Mouse (Mus musculus) erythroblast, embryonic 14.5 days (primary cell): ENCODE results near the gene Ubxn1. TPM values are rescaled to one million over a fixed set of nuclear protein-coding genes. Genes with fewer than 3 reads are reported as not detected.

ENCODE experiments used
- H3K27me3 ChIP-seq: 2 replicates; pipeline ENCODE4 v1.6.1; 2012; ENCODE audit warnings: inconsistent platforms; ENCODE audit not compliant: control insufficient read depth
- H3K36me3 ChIP-seq: 2 replicates; pipeline ENCODE4 v1.6.1; 2012; ENCODE audit warnings: mild to moderate bottlenecking, inconsistent platforms; ENCODE audit not compliant: control insufficient read depth
- H3K4me1 ChIP-seq: 2 replicates; pipeline ENCODE4 v1.6.1; 2012; ENCODE audit warnings: inconsistent platforms; ENCODE audit not compliant: control insufficient read depth
- H3K4me3 ChIP-seq: replicated peaks from 2 replicates; pipeline ENCODE3; 2012; ENCODE audit warnings: moderate library complexity, mild to moderate bottlenecking, inconsistent platforms
- H3K9me3 ChIP-seq: 2 replicates; pipeline ENCODE4 v1.6.1; 2012; ENCODE audit warnings: low read length, inconsistent platforms, mixed read lengths; ENCODE audit not compliant: control insufficient read depth
- GATA1 ChIP-seq: IDR thresholded peaks from 2 replicates; pipeline ENCODE4 v1.6.1; 2012; ENCODE audit warnings: low read length, inconsistent platforms, mixed read lengths
- TAL1 ChIP-seq: IDR thresholded peaks from 3 replicates; pipeline ENCODE4 v1.6.1; 2012; ENCODE audit warnings: low read length, inconsistent platforms, mixed read lengths
- polyA plus RNA-seq: library from polyadenylated mRNA; stranded (reverse); fragments of >175 nt; gene quantifications from 2 replicates; pipeline ENCODE4 v1.2.3, GENCODE M21; 2012

Ubxn1 gene
- polyA plus RNA-seq, 1 experiment = 19.4 TPM

- no peaks in the 10 kb centered on the region for H3K9me3 ChIP-seq
- H3K4me1 ChIP-seq = peaks cover 23% of the 10 kb centered on the region
- TF ChIP-seq TAL1 = no peak; the same call in 2 of the 3 replicates
- no peak for TF ChIP-seq GATA1
- H3K4me3 ChIP-seq = peak within 1 kb of the TSS; percentile 73
- peaks cover 33% of the 10 kb centered on the region for H3K36me3 ChIP-seq
- no peaks in the 10 kb centered on the region for H3K27me3 ChIP-seq
Observed at GRCm38 (mm10) chr19:8880311-8881033, 9.2 kb downstream of the Ubxn1 start, which contains the start of gene Uqcc3. TSS of gene Uqcc3 (minus strand) at chr19:8880923.

- H3K4me1 ChIP-seq = peaks cover 24% of the 10 kb centered on the region
- no peak for TF ChIP-seq TAL1
- no peak for TF ChIP-seq GATA1
- no peaks in the 10 kb centered on the region for H3K27me3 ChIP-seq
- H3K36me3 ChIP-seq = peaks cover 28% of the 10 kb centered on the region
- H3K4me3 ChIP-seq = peak overlapping the region; percentile 73
- H3K9me3 ChIP-seq = no peaks in the 10 kb centered on the region
Observed at GRCm38 (mm10) chr19:8881034-8881392, 9.7 kb downstream of the Ubxn1 start.

GRCm38 (mm10) chr19:8883616-8884015, 12.3 kb downstream of the Ubxn1 start, which contains the start of the genes Lbhd1 and Gm49403:
TSS of gene Lbhd1 (plus strand) at chr19:8883732.
TSS of gene Gm49403 (plus strand) at chr19:8883930.
- H3K36me3 ChIP-seq = peaks cover 5% of the 10 kb centered on the region
- no peaks in the 10 kb centered on the region for H3K9me3 ChIP-seq
- TF ChIP-seq TAL1 (no peak), GATA1 (no peak)

GRCm38 (mm10) chr19:8886916-8887584, 15.8 kb downstream of the Ubxn1 start:
- TF ChIP-seq TAL1 (no peak), GATA1 (no peak)
- Histone ChIP-seq H3K36me3 (peaks cover 20% of the 10 kb centered on the region), H3K9me3 (no peaks in the 10 kb centered on the region), H3K4me3 (peak overlapping the region; percentile 72), H3K27me3 (no peaks in the 10 kb centered on the region), H3K4me1 (peaks cover 50% of the 10 kb centered on the region)

More at GRCm38 (mm10) chr19:8883616-8884015, 12.3 kb downstream of the Ubxn1 start, which contains the start of the genes Lbhd1 and Gm49403:
- H3K27me3 ChIP-seq = no peaks in the 10 kb centered on the region
- H3K4me1 ChIP-seq = peaks cover 46% of the 10 kb centered on the region
- H3K4me3 ChIP-seq = no peak within 1 kb of the TSS

- H3K4me1 ChIP-seq = peaks cover 57% of the 10 kb centered on the region
- no peaks in the 10 kb centered on the region for H3K27me3 ChIP-seq
- H3K36me3 ChIP-seq = peaks cover 20% of the 10 kb centered on the region
- peak; percentile 30; the same call in 1 of the 3 replicates for TF ChIP-seq TAL1
- TF ChIP-seq GATA1 = peak; percentile 68
- no peaks in the 10 kb centered on the region for H3K9me3 ChIP-seq
- peak overlapping the region; percentile 72 for H3K4me3 ChIP-seq
Observed at GRCm38 (mm10) chr19:8887585-8888463, 16.5 kb downstream of the Ubxn1 start.

GRCm38 (mm10) chr19:8888511-8889385, 17.5 kb downstream of the Ubxn1 start, which contains the start of the genes 1810009A15Rik and Gm49416:
TSS of gene 1810009A15Rik (plus strand) at chr19:8888853.
TSS of gene Gm49416 (plus strand) at chr19:8888926.
- peaks cover 63% of the 10 kb centered on the region for H3K4me1 ChIP-seq

GRCm38 (mm10) chr19:8892829-8893766, 21.8 kb downstream of the Ubxn1 start, which contains the start of gene Ints5:
TSS of gene Ints5 (plus strand) at chr19:8893005.
- TF ChIP-seq TAL1 = no peak
- TF ChIP-seq GATA1 = no peak
- peaks cover 3% of the 10 kb centered on the region; the same call in 1 of the 2 replicates for H3K9me3 ChIP-seq
- no peaks in the 10 kb centered on the region for H3K27me3 ChIP-seq
- peaks cover 81% of the 10 kb centered on the region for H3K4me1 ChIP-seq
- peak within 1 kb of the TSS; percentile 85 for H3K4me3 ChIP-seq
- peaks cover 53% of the 10 kb centered on the region for H3K36me3 ChIP-seq

More at GRCm38 (mm10) chr19:8888511-8889385, 17.5 kb downstream of the Ubxn1 start, which contains the start of the genes 1810009A15Rik and Gm49416:
- TF ChIP-seq GATA1 = no peak
- TF ChIP-seq TAL1 = no peak
- Histone ChIP-seq H3K9me3 (no peaks in the 10 kb centered on the region), H3K4me3 (peak within 1 kb of the TSS; percentile 72), H3K27me3 (no peaks in the 10 kb centered on the region), H3K36me3 (peaks cover 20% of the 10 kb centered on the region)
